Mouse (Mus musculus) MEL (cell line): ENCODE measurements around the gene Mrpl30. TPM values are rescaled to one million over a fixed set of nuclear protein-coding genes. Genes with fewer than 3 reads are reported as not detected.

Experiments
- DNase-seq: peaks from one replicate; pipeline ENCODE4 v3.0.0; 2011; ENCODE audit warnings: low read depth, low spot score
- H3K27ac ChIP-seq: 2 replicates; pipeline ENCODE4 v1.5.1; 2012; ENCODE audit warnings: low read depth, mild to moderate bottlenecking, control low read depth, low read length, moderate library complexity; ENCODE audit not compliant: control insufficient read depth
- H3K27me3 ChIP-seq, 2 experiments: fragments of 150-350 bp in 1 of 2; sonication (generic) in 1 of 2; 2 replicates each; pipeline ENCODE4 v1.6.1; 2012; ENCODE audit warnings: low read length in 2 of 2, mild to moderate bottlenecking in 2 of 2, improper control_type of control experiment in 1 of 2, moderate library complexity in 1 of 2; ENCODE audit not compliant: insufficient read depth in 2 of 2, control insufficient read depth in 1 of 2
- H3K36me3 ChIP-seq, 2 experiments: 2 replicates each; pipeline ENCODE4 v1.6.1; 2012 to 2014; ENCODE audit warnings: low read length in 2 of 2, improper control_type of control experiment in 1 of 2, inconsistent platforms in 1 of 2, mild to moderate bottlenecking in 1 of 2; ENCODE audit not compliant: insufficient read depth in 2 of 2, control insufficient read depth in 1 of 2
- H3K4me1 ChIP-seq, 2 experiments: fragments of 150-350 bp in 1 of 2; sonication (generic) in 1 of 2; 2 replicates each; pipeline ENCODE4 v1.6.1; 2012; ENCODE audit warnings: low read length in 2 of 2, improper control_type of control experiment in 1 of 2, mild to moderate bottlenecking in 1 of 2; ENCODE audit not compliant: insufficient read depth in 2 of 2, control insufficient read depth in 1 of 2
- H3K4me3 ChIP-seq, 2 experiments: fragments of 150-350 bp in 1 of 2; sonication (generic) in 1 of 2; 2 replicates each; pipeline ENCODE4 v1.5.1; 2012; ENCODE audit warnings: low read depth in 2 of 2, low read length in 2 of 2, mild to moderate bottlenecking in 2 of 2, moderate library complexity in 2 of 2, control low read depth in 1 of 2, improper control_type of control experiment in 1 of 2; ENCODE audit not compliant: control insufficient read depth in 1 of 2, insufficient read depth in 1 of 2
- H3K79me2 ChIP-seq: 2 replicates; pipeline ENCODE4 v1.6.1; 2012; ENCODE audit warnings: mild to moderate bottlenecking, low read length, moderate library complexity; ENCODE audit not compliant: control insufficient read depth, poor library complexity, insufficient read depth
- H3K9ac ChIP-seq: 2 replicates; pipeline ENCODE4 v1.6.1; 2012; ENCODE audit warnings: low read depth, mild to moderate bottlenecking, control low read depth, low read length, moderate library complexity; ENCODE audit not compliant: control insufficient read depth, poor library complexity, severe bottlenecking
- H3K9me3 ChIP-seq: fragments of 150-350 bp; sonication (generic); replicated peaks from 2 replicates; pipeline ENCODE4 v1.6.1; 2012; ENCODE audit warnings: mild to moderate bottlenecking, low read length, improper control_type of control experiment, moderate library complexity; ENCODE audit not compliant: insufficient read depth
- CHD2 ChIP-seq: IDR thresholded peaks from 2 replicates; pipeline ENCODE4 v1.6.1; 2011; ENCODE audit warnings: low read length, improper control_type of control experiment
- CTCF ChIP-seq, 3 experiments: IDR thresholded peaks in 2 of 3; conservative IDR thresholded peaks in 1 of 3; 2 replicates each; pipeline ENCODE4 v1.5.1; 2011 to 2012; ENCODE audit warnings: low read length in 3 of 3, low read depth in 2 of 3, mild to moderate bottlenecking in 2 of 3, improper control_type of control experiment in 1 of 3, inconsistent platforms in 1 of 3, mixed read lengths in 1 of 3, moderate library complexity in 1 of 3; ENCODE audit not compliant: control insufficient read depth in 1 of 3, insufficient read depth in 1 of 3, poor library complexity in 1 of 3, severe bottlenecking in 1 of 3
- ELF1 ChIP-seq: IDR thresholded peaks from 2 replicates; pipeline ENCODE4 v1.6.1; 2014; ENCODE audit warnings: low read depth, mild to moderate bottlenecking, inconsistent platforms, low read length, improper control_type of control experiment, moderate library complexity
- EP300 ChIP-seq, 2 experiments: IDR thresholded peaks; 2 replicates each; pipeline ENCODE4 v1.6.1; 2011; ENCODE audit warnings: improper control_type of control experiment in 2 of 2, low read length in 2 of 2, low read depth in 1 of 2, mild to moderate bottlenecking in 1 of 2
- ETS1 ChIP-seq: IDR thresholded peaks from 2 replicates; pipeline ENCODE4 v1.6.1; 2012; ENCODE audit warnings: low read depth, mild to moderate bottlenecking, inconsistent platforms, low read length, improper control_type of control experiment, moderate library complexity
- GABPA ChIP-seq: IDR thresholded peaks from 2 replicates; pipeline ENCODE4 v1.6.1; 2012; ENCODE audit warnings: low read depth, mild to moderate bottlenecking, inconsistent platforms, low read length, improper control_type of control experiment, moderate library complexity
- GATA1 ChIP-seq: IDR thresholded peaks from 2 replicates; pipeline ENCODE4 v1.6.1; 2011; ENCODE audit warnings: low read depth, low read length, improper control_type of control experiment
- HCFC1 ChIP-seq: IDR thresholded peaks from 2 replicates; pipeline ENCODE4 v1.6.1; 2012; ENCODE audit warnings: low read depth, mild to moderate bottlenecking, inconsistent platforms, low read length, improper control_type of control experiment, moderate library complexity
- JUND ChIP-seq: IDR thresholded peaks from 2 replicates; pipeline ENCODE4 v1.6.1; 2011; ENCODE audit warnings: low read depth, mild to moderate bottlenecking, improper control_type of control experiment, low read length
- MAX ChIP-seq: IDR thresholded peaks from 2 replicates; pipeline ENCODE4 v1.6.1; 2011; ENCODE audit warnings: low read length, improper control_type of control experiment
- MAZ ChIP-seq: IDR thresholded peaks from 2 replicates; pipeline ENCODE4 v1.6.1; 2012; ENCODE audit warnings: low read depth, mild to moderate bottlenecking, inconsistent platforms, low read length, improper control_type of control experiment
- MXI1 ChIP-seq: IDR thresholded peaks from 2 replicates; pipeline ENCODE4 v1.6.1; 2011; ENCODE audit warnings: mild to moderate bottlenecking, low read depth, low read length, improper control_type of control experiment
- MYB ChIP-seq: IDR thresholded peaks from 2 replicates; pipeline ENCODE4 v1.6.1; 2011; ENCODE audit warnings: mild to moderate bottlenecking, low read depth, low read length, improper control_type of control experiment
- NELFE ChIP-seq: IDR thresholded peaks from 2 replicates; pipeline ENCODE4 v1.6.1; 2011; ENCODE audit warnings: low read depth, low read length, improper control_type of control experiment
- POLR2A ChIP-seq, 2 experiments: IDR thresholded peaks; 2 replicates each; pipeline ENCODE4 v1.6.1; 2011 to 2012; ENCODE audit warnings: low read length in 2 of 2, mild to moderate bottlenecking in 2 of 2, control low read depth in 1 of 2, improper control_type of control experiment in 1 of 2, low read depth in 1 of 2, moderate library complexity in 1 of 2; ENCODE audit not compliant: control insufficient read depth in 1 of 2, insufficient read depth in 1 of 2, poor library complexity in 1 of 2
- RAD21 ChIP-seq: IDR thresholded peaks from 2 replicates; pipeline ENCODE4 v1.6.1; 2011; ENCODE audit warnings: mild to moderate bottlenecking, low read depth, low read length, improper control_type of control experiment
- SIN3A ChIP-seq: IDR thresholded peaks from 2 replicates; pipeline ENCODE4 v1.6.1; 2012; ENCODE audit warnings: low read length, improper control_type of control experiment, inconsistent platforms
- TAL1 ChIP-seq: IDR thresholded peaks from 2 replicates; pipeline ENCODE4 v1.6.1; 2012; ENCODE audit warnings: mild to moderate bottlenecking, inconsistent platforms, low read length, moderate library complexity, mixed read lengths
- TBP ChIP-seq: IDR thresholded peaks from 2 replicates; pipeline ENCODE4 v1.8.0; 2011; ENCODE audit warnings: low read depth, low read length, improper control_type of control experiment
- TCF12 ChIP-seq: IDR thresholded peaks from 2 replicates; pipeline ENCODE4 v1.6.1; 2014; ENCODE audit warnings: low read depth, mild to moderate bottlenecking, inconsistent platforms, low read length, improper control_type of control experiment, moderate library complexity
- USF2 ChIP-seq, 2 experiments: IDR thresholded peaks; 2 replicates each; pipeline ENCODE4 v1.6.1; 2011 to 2012; ENCODE audit warnings: improper control_type of control experiment in 2 of 2, low read length in 2 of 2, borderline replicate concordance in 1 of 2, inconsistent platforms in 1 of 2, low read depth in 1 of 2, mild to moderate bottlenecking in 1 of 2; ENCODE audit not compliant: insufficient read depth in 1 of 2
- ZKSCAN1 ChIP-seq: IDR thresholded peaks from 2 replicates; pipeline ENCODE4 v1.6.1; 2012; ENCODE audit warnings: low read depth, mild to moderate bottlenecking, inconsistent platforms, low read length, improper control_type of control experiment, moderate library complexity
- ZMIZ1 ChIP-seq: IDR thresholded peaks from 2 replicates; pipeline ENCODE4 v1.6.1; 2012; ENCODE audit warnings: low read depth, mild to moderate bottlenecking, inconsistent platforms, low read length, improper control_type of control experiment, moderate library complexity
- polyA plus RNA-seq, 2 experiments: library from polyadenylated mRNA; stranded (reverse) in 1 of 2; unstranded in 1 of 2; fragments of >175 nt in 1 of 2; fragments of >200 nt in 1 of 2; gene quantifications; 2 replicates each; pipeline versions ENCODE4 v1.2.1 to v1.2.4; 2012; ENCODE audit warnings: low replicate concordance in 2 of 2, low read depth in 1 of 2; ENCODE audit not compliant: insufficient read length in 2 of 2, insufficient read depth in 1 of 2, missing spikeins in 1 of 2
- total RNA-seq: library from RNA; depleted of rRNA; stranded (reverse); fragments of 300-350 nt; gene quantifications from 2 replicates; pipeline ENCODE4 v1.2.3, GENCODE M21; 2012

Gene Mrpl30
- total and polyA plus RNA-seq, 3 experiments: 189 to 260 (median 255) TPM

DNA sequence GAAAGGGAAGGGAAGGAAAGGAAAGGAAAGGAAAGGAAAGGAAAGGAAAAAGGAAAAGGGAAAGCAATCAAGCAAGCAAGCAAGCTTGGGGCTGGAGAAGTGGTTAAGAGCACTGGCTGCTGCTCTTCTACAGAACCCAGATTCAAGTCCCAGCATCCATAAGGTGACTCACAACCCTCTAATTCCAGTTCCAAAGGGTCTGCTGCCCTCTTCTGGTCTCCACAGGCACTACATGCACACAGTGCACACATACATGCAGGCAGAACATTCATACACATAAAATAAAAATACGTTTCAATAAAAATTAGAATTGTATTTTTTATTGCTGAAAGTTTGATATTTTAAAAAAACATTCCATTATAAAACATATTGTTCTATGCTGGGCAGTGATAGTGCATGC, 23.2 kb upstream of the Mrpl30 start (continued):
- peak; percentile 52; the same call in 1 of the 2 replicates for TF ChIP-seq ETS1
- TF ChIP-seq JUND: peak; percentile 81; the same call in 1 of the 2 replicates
- TF ChIP-seq, all 39 proteins: peak for 18

DNA sequence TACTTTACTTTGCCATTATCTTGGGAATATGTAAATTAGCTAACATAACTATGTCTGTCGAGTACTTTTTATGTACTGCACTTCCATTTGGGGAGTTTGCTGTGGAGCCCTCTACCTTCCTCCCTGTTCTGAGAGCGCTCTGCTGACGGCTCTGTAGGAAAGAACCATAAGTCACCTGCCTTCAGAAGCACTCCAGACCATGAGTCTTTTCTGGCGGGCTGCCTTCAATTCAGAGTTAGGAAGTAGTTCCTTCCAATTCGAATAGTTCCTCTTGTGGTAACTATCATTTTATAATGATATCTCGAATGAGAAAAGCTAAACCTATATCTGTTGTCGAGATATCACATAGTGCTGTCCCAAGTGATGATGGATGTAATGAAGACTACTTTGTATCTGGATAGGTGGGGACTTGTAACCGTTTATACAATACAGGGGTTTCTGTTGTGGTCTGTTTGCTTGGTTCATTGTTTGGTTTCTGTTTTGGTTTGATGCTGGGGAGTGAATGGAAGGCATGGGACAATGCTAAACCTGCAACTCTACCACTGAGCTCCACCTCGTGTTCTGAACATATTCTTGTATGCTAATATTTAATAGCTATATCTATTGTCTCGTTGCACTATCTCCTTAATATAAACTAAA, 22.5 kb upstream of the Mrpl30 start:
- H3K27ac ChIP-seq: peak overlapping the region; percentile 75
- peaks cover 5 to 15% of the 10 kb centered on the region in 2 experiments; a peak in 3 of 4 replicates for H3K4me1 ChIP-seq
- H3K9me3 ChIP-seq: no peaks in the 10 kb centered on the region
- H3K36me3 ChIP-seq: peaks cover 0 to 13% of the 10 kb centered on the region in 2 experiments; a peak in 2 of 4 replicates
- 0 out of 4 replicates have a peak, but pooled peaks cover 0 to 1% of the 10 kb centered on the region in 2 experiments for H3K27me3 ChIP-seq
- DNase-seq: peak; percentile 73
- TF ChIP-seq RAD21 (no peak), SIN3A (peak; percentile 30; the same call in 1 of the 2 replicates), MXI1 (peak; percentile 7), USF2 (IDR thresholded peaks at IDR 0.05; ENCODE audit: borderline replicate concordance in 1 of 2, insufficient read depth in 1 of 2, low read depth in 1 of 2, low read length in 2 of 2) (no peak), GABPA (no peak), TBP (peak; percentile 91), ZMIZ1 (peak; percentile 74; the same call in 1 of the 2 replicates), POLR2A (IDR thresholded peaks at IDR 0.05; ENCODE audit: control insufficient read depth in 1 of 2, insufficient read depth in 1 of 2, low read depth in 1 of 2, low read length in 2 of 2, poor library complexity in 1 of 2) (peak in 1 of 2 experiments; percentile 54; a peak in 2 of 4 replicates), TCF12 (no peak), EP300 (IDR thresholded peaks at IDR 0.05; ENCODE audit: low read depth in 1 of 2, low read length in 2 of 2) (no peak), CHD2 (no peak)
- peaks cover 2% of the 10 kb centered on the region; the same call in 1 of the 2 replicates for H3K79me2 ChIP-seq
- H3K9ac ChIP-seq: peak overlapping the region; percentile 59
- H3K4me3 ChIP-seq: peak overlapping the region; percentile 43 to 53

DNA sequence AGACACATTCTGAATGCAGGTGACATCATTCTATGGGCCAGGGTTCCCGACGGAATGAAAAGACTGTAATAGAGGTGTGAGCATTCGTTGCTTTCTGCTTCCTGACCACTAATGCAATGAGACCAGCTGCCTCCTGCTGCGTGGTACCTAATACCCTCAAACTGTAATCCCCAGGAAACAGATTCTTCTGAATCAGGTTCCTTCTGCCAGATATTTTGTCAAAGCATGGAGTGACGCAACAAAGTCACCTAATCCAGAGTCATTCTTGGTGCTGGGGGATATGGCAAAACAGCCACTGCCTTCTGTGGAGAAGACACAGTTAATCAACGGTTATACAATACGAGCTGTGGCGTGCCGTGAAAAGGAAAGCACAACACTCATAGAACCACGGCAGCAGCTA, 21.6 kb upstream of the Mrpl30 start:
- peak; percentile 42; the same call in 1 of the 2 replicates for TF ChIP-seq SIN3A
- peak; percentile 39; the same call in 1 of the 2 replicates for TF ChIP-seq TBP
- TF ChIP-seq GATA1: no peak
- TF ChIP-seq NELFE: peak; percentile 47
- no peak for TF ChIP-seq RAD21
- TF ChIP-seq EP300 (IDR thresholded peaks at IDR 0.05; ENCODE audit: low read depth in 1 of 2, low read length in 2 of 2): peak in 1 of 2 experiments; percentile 51; a peak in 2 of 4 replicates
- TF ChIP-seq ZKSCAN1: no peak
- TF ChIP-seq MXI1: 0 out of 2 replicates have a peak, but pooled peaks have one; percentile 12
- TF ChIP-seq TAL1: 0 out of 2 replicates have a peak, but pooled peaks have one; percentile 3
- TF ChIP-seq ELF1: peak; percentile 30; the same call in 1 of the 2 replicates
- no peak for TF ChIP-seq CTCF (IDR thresholded peaks at IDR 0.05 in 2 of 3, conservative IDR thresholded peaks at IDR 0.05 in 1 of 3; ENCODE audit: control insufficient read depth in 1 of 3, insufficient read depth in 1 of 3, low read depth in 2 of 3, low read length in 3 of 3, poor library complexity in 1 of 3, severe bottlenecking in 1 of 3)
- 0 out of 2 replicates have a peak, but pooled peaks have one; percentile 18 for TF ChIP-seq MYB
- TF ChIP-seq USF2 (IDR thresholded peaks at IDR 0.05; ENCODE audit: borderline replicate concordance in 1 of 2, insufficient read depth in 1 of 2, low read depth in 1 of 2, low read length in 2 of 2): no peak
- 0 out of 4 replicates have a peak, but pooled peaks of 1 of the 2 experiments have one; percentile 22 for TF ChIP-seq POLR2A (IDR thresholded peaks at IDR 0.05; ENCODE audit: control insufficient read depth in 1 of 2, insufficient read depth in 1 of 2, low read depth in 1 of 2, low read length in 2 of 2, poor library complexity in 1 of 2)
- peak; percentile 53; the same call in 1 of the 2 replicates for TF ChIP-seq ETS1
- TF ChIP-seq TCF12: peak; percentile 57; the same call in 1 of the 2 replicates
- TF ChIP-seq MAZ: no peak
- TF ChIP-seq HCFC1: 0 out of 2 replicates have a peak, but pooled peaks have one; percentile 40
- TF ChIP-seq MAX: 0 out of 2 replicates have a peak, but pooled peaks have one; percentile 33
- peak overlapping the region; percentile 61 for H3K9ac ChIP-seq
- H3K9me3 ChIP-seq: no peaks in the 10 kb centered on the region
- DNase-seq: peak; percentile 61
- H3K4me1 ChIP-seq: peaks cover 5 to 15% of the 10 kb centered on the region in 2 experiments; a peak in 3 of 4 replicates
- peaks cover 2% of the 10 kb centered on the region; the same call in 1 of the 2 replicates for H3K79me2 ChIP-seq
- peak overlapping the region; percentile 73 for H3K27ac ChIP-seq
- H3K27me3 ChIP-seq: no peaks in the 10 kb centered on the region
- peak overlapping the region; percentile 53 to 59 for H3K4me3 ChIP-seq
- H3K36me3 ChIP-seq: peaks cover 0 to 15% of the 10 kb centered on the region in 2 experiments; a peak in 2 of 4 replicates
